16 mouse cellular contexts compared by ENCODE assay signal in genomic region chr4:104186311-104186710, GRCm38 (mm10).
"Had no signal": no experiment of that assay in that cellular context is flagged by ENCODE, and none has a peak within 500 bp of the region (broad histone marks: within the 10 kb centered on the region; RNA-seq: fewer than 3 reads in every experiment).

No protein-coding gene starts in this region.

- H3K4me2 ChIP-seq: neural tube, embryonic 13.5 days; neural tube, embryonic 15.5 days; stomach, embryonic 15.5 days had no signal

- H3K36me3 ChIP-seq: neural tube, embryonic 13.5 days; neural tube, embryonic 15.5 days; stomach, embryonic 15.5 days had no signal

- H3K27ac ChIP-seq: neural tube, embryonic 13.5 days; neural tube, embryonic 15.5 days; stomach, embryonic 15.5 days; stomach, postnatal 0 days had no signal

- DNase-seq: retina, postnatal 1 day; right cerebral cortex, adult 18-20 months; right cerebral cortex, postnatal 14 days; right cerebral cortex, postnatal 25 days; right cerebral cortex, postnatal 4 days; spleen, adult 18-20 months; thymus, adult 18-20 months; thymus, adult 2 months; thymus, postnatal 14 days; thymus, postnatal 25 days; thymus, postnatal 36 days; thymus, postnatal 4 days had no signal

- H3K9ac ChIP-seq: neural tube, embryonic 13.5 days; neural tube, embryonic 15.5 days; stomach, embryonic 15.5 days had no signal

- H3K4me3 ChIP-seq: neural tube, embryonic 13.5 days; neural tube, embryonic 15.5 days; stomach, embryonic 15.5 days had no signal

- H3K9me3 ChIP-seq: neural tube, embryonic 13.5 days; neural tube, embryonic 15.5 days; stomach, embryonic 15.5 days had no signal

- H3K4me1 ChIP-seq: neural tube, embryonic 13.5 days; neural tube, embryonic 15.5 days; stomach, embryonic 15.5 days had no signal

- H3K27me3 ChIP-seq: neural tube, embryonic 13.5 days; neural tube, embryonic 15.5 days; stomach, embryonic 15.5 days had no signal
